Mouse (Mus musculus) neutrophil, adult 59 days (primary cell): ENCODE results near the gene Plekhg1. TPM values are rescaled to one million over a fixed set of nuclear protein-coding genes. Genes with fewer than 3 reads are reported as not detected.

Experiments
- total RNA-seq, 2 experiments: library from RNA; stranded (reverse); gene quantifications; 1 replicate in 1 of 2; 2 replicates in 1 of 2; pipeline ENCODE4 v1.2.4; 2023

Gene Plekhg1
- 10 to 100 TPM; 23.3 to 24.4 TPM for total RNA-seq

GRCm38 (mm10) chr10:3740148-3740503 lies at the start of gene Plekhg1:
Plekhg1 (plus strand) TSS chr10:3740364.

GRCm38 (mm10) chr10:3972981-3973588 lies 232.9 kb downstream of the Plekhg1 start, which contains the start of gene Mthfd1l:
Mthfd1l (plus strand) TSS chr10:3973118.

Other genes with a start within 250 kb of the Plekhg1 start
- not detected for gene Iyd, start 200.1 kb upstream of the Plekhg1 start, total RNA-seq
- gene Mthfd1l, start 232.8 kb downstream of the Plekhg1 start, total RNA-seq, result 10 to 100 TPM; 17.9 to 20.3 TPM